Mouse (Mus musculus): ENCODE results near the gene Mms19.

DNA sequence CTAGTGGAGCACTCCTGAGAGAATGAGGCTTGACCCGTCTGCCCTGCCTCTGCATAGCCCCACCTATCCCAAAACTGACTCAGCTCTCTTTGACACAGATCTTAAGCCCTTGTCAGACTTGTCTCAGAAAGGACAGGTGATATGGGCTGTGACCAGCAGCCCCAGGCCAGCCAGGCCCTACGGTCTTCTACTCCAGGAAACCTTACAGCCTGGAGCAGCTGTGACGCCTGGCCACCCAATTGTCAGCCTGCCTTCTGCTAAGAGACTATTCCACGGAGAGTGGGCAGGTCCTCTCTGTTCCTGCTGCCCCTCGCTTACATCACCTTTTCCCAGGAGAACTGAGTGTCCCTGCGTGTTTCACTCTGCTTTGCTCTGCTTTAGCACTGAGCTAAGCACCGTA is 30.2 kb upstream of the Mms19 start:
- TF ChIP-seq POLR2A (IDR thresholded peaks at IDR 0.05; ENCODE audit: insufficient read depth, low read length) (no peak), CTCF (IDR thresholded peaks at IDR 0.05; ENCODE audit: low read depth, low read length) (no peak), EP300 (IDR thresholded peaks at IDR 0.05; ENCODE audit: insufficient read depth, low read depth, low read length) (no peak)
